Mouse (Mus musculus) heart, adult 9 months (tissue): ENCODE results near the gene Carm1.

Source experiments
- DNase-seq, 2 experiments: peaks; one replicate each; pipeline ENCODE4 v3.0.0; 2022; ENCODE audit warnings: low spot score in 2 of 2

Gene Carm1

DNA sequence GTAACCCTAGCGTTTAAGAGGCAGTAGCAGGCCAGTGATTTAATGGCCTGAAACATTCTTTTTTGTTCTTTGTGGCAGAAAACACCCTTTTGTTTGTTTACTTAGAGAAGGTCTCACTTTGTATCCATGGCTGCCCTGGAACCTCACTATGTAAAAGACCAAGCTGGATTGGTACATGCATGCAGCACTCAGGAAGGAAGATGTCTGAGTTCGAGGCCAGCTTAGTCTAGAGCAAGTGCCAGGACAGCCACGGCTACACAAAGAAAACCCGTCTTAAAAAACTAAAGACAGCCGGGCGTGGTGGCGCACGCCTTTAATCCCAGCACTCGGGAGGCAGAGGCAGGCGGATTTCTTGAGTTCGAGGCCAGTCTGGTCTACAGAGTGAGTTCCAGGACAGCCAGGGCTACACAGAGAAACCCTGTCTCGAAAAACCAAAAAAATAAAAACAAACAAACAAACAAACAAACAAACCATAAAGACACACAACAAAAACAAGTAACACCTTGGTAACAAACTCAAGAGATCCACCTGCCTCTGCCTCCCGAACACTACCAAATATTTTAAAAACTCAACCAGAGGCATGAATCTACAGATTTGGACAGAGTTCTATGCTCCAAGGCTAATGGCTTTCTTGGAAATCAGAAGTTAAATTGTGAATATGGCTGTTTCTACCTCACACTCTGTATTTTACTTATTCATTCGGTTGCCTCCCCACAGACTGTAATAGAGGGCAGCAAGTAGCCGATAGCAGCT is 68.3 kb downstream of the Carm1 start:
- no peak for DNase-seq

DNA sequence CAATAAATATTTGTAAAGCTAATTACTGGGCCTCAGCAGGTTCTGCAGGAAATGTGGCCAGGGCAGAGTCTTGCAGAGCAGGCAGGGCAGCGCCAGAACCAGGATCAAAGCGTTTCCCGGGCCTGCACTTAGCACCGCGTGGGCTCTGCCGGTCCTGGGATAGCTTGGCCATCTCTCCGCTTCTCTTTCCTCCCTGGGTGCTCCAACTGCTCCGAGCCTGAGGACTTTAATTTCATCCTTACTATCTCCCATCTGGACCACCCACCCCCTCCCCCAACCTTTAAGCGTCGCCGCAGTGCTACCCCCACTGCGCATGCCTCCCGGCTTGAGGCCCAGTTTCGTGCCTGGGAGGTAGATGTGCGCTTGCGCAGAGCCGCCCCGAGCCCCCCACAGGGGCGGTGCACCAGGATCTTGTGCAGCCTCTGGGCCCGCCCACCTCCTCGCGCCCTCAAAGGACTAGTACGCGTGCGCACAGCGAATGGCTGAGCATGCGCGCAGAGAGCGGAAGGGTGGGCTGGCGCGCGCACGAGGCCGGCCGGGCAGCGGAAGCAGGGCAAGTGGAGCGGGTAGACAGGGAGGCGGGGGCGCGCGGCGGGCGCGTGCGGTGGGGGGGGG is 69.0 kb downstream of the Carm1 start, which contains the start of gene Smarca4:
TSS of gene Smarca4 (plus strand) at position 553 of the 615 bp plus-strand sequence.
- DNase-seq, result peak; percentile 100

DNA sequence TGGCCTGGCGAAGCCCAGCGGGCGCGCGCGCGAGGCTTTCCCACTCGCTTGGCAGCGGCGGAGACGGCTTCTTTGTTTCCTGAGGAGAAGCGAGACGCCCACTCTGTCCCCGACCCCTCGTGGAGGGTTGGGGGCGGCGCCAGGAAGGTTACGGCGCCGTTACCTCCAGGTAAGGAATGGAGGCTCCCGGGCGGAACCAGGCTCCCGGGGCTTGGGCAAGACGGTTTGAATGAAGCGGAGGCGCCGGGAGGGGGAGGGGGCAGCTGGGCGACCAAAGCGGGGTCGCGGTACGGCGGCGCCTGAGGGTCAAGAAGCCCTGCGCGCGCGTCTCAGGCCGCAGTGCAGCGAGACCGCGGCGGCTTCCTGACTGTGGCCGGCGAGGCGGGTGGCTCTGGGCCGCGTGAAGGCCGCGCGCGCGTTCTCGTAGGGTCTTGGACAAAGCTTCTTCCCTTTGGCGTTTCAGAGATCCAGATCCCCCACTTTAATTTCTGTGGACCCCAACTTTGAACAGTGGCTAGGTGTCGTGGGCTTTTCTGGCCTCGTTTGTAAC is 69.6 kb downstream of the Carm1 start:
- DNase-seq, result peak; percentile 87 to 89

DNA sequence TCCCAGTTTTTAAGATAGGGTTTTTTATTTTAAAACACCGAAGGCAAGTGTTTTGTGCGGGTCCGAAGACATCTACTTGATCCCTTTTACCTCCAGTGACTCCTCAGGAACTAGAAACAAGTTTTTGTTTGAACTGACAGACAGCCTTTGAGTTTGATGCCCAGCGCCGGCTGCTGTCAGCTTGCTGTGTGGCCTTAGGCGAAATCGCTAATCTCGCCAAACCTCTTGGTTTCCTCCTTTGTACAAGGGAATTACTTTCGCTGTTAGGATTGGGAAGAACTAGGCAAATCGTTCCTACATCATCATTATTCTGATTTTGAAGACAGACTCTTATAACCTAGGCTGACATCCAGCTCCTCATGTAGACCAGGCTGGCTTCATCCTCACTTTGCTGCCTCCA is 70.4 kb downstream of the Carm1 start:
- no peak for DNase-seq

DNA sequence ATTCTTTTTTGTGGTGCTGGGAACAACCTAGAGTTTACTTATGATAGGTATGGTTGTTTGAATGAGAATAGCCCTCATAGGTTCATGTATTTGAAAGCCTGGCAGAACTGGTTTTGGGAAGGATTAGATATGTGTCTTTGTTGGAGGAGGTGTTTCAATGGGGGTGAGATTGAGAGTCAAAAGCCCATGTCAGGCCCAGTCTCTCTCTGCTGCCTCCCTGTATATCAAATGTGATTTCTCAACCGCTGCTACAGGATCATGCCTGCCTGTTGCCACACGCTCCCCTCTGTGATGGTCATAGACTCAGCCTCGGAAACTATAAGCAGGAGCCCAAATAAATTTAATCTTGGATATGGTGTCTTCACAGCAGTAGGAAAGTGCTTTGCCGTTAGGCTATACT is 73.5 kb downstream of the Carm1 start:
- no peak for DNase-seq

DNA sequence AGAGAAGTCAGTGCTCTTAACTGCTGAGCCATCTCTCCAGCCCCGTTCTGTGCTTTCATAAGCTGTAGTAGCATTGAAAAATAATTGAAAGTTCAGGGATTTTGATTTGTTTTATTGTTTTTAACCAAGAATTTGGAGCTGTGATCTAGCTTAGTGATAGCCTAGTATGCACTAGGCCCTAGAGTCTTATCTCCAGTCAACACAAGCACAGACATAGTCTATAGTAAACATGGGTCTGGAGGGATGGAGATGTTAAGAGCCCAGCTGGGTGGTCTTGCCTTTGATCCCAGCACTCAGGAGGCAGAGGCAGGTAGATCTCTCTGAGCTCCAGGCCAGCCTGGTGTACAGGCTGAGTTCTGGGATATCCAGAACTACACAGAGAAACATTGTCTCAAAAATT is 76.0 kb downstream of the Carm1 start:
- no peak for DNase-seq

DNA sequence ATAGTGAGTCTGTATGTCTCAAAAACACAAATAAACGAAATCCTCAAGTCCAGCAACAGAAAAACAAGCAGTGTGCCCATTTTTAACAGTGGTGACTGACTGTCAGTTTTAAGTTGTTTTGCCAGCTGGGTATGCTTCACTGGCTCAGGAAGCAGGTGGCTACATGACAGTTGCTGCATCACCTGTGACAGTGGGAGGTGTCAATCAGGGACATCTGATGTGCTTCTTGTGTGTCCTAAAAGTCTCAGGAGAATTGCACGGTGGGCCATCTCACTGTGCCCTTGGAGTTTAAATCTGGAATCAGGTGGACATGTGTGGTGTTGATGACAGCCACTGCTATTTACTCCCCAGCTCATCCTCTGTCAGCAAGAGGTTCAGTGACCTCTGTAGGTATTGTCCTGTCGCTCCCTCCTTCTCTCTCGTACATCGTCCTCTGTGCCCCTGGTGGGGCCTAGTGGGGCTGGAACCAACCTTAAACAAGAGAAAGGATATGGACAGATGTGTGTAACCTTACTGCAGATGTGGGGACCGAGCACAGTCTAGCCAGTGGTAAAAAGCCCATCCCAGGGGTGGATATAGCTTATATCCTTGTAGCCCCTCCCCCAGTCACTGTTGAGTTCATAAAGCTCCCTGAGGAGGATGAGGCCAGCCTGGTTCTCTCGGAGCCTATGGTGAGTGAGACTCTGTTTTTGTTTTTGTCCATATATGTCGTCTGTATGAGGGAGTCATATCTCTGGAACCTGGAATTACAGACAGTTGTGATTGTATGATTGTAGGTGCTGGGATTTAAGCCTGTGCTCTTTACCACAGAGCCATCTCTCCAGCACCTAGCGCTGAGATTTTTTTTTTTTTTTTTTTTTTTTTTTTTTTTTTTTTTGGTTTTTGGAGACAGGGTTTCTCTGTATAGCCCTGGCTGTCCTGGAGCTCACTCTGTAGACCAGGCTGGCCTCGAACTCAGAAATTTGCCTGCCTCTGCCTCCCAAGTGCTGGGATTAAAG is 78.9 kb downstream of the Carm1 start:
- no peak for DNase-seq

DNA sequence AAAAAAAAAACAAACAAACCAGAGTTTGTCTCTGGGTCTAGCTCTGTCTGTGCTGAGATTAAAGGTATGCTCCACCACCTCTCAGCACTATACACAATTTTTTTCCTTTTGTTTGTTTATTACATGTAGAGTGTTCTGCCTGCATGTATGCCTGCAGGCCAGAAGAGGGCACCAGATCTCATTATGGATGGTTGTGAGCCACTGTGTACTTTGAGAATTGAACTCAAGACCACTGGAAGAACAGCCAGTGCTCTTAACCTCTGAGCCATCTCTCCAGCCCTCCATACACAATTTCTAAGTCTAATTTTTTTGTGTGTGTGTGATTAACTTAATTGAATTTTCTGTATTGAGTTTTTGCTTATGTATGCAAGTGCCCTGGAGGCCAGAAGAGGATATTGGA is 79.9 kb downstream of the Carm1 start:
- no peak for DNase-seq

DNA sequence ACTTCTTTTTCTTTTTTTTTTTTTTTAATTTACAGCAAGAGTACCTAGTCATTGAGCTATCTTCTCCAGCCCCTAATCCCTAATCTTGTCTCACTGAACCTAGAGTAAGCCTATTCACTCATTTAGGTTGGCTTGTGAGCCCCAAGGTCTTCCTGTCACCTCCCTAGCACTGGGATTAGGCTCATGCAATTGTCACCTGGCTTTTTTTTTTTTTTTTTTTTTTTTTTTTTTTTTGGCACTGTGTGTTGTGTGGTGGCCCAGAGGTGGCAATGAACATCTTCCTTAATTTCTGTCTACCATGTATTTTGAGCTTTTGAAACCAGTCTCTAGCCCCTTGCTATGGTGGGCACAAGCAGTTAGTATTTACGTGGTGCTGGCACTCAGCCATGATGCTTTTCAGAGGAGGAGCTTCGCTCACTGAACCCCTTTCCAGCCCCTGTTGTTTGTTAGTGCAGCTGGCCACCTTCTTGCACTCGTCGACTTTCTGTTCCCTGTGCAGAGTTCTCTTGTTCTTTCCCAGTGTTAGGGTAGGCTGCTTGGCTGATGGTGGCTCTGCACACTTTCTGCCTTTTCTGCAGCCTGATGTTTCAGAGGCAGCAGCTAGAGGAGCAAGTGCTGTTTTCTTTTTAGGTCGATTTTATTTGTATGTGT is 80.6 kb downstream of the Carm1 start:
- no peak for DNase-seq

DNA sequence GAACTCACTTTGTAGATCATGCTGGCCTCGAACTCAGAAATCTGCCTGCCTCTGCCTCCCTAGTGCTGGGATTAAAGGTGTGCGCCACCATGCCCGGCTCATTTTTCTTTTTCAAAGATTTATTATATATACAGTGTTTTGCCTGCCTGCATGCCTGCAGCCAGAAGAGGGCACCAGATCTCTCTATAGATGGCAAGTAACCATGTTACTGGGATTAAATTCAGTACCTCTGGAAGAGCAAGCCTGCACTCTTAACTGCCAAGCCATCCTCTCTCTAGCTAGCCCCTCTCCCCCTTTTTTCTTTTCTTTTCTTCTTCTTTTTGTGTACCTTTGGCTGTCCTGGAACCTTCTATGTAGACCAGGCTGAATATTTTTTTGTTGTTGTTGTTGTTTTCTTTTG is 84.0 kb downstream of the Carm1 start:
- DNase-seq, result peak in 1 of 2 experiments; percentile 24

DNA sequence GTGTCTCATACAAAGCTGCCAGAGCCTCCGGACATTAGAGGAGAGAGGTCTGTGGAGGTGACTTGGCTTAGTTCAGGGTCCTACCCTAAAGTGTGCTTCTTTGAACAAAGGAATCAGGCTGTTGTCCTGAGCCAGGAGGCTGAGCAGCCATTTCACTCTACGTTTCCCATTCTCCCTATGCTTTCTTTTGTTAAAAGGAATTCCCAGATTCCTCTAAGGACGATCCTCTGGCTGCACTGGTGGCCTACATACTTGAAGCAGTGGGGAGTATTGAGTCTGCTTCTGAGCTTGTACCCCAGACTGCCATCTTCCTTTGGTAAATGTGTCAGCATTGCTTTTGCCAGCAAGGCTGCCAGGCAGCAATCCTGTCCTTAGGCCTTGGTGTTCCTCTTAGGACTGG is 86.4 kb downstream of the Carm1 start:
- DNase-seq, result no peak

DNA sequence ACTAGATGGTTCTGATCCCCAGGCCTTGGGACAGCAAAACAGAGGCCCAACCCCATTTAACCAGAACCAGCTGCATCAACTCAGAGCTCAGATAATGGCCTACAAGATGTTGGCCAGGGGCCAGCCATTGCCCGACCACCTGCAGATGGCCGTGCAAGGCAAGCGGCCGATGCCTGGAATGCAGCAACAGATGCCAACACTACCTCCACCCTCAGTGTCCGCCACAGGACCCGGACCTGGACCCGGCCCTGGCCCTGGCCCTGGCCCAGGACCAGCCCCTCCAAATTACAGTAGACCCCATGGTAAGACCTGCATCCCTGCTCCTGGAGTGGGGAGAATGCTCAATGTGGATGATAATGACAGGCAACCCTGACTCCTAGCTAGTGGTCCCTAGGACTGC is 88.9 kb downstream of the Carm1 start:
- DNase-seq, result no peak

DNA sequence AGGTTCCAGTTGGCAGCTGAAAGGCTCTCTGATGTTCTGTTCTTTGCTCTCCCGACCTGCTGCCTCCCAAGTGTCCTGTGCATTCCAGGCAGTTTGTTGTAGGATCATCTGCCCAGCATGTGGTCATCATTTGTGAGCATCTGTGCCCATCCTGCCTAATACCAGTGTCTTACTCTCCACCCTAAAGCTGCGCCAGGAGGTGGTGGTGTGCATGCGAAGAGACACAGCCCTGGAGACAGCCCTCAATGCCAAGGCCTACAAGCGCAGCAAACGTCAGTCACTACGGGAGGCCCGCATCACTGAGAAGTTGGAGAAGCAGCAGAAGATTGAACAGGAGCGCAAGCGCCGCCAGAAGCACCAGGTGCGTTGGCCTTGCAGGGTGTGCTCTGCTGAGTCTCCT is 92.3 kb downstream of the Carm1 start:
- DNase-seq, result no peak
